Mouse (Mus musculus): ENCODE data around the gene Rarg.

GRCm38 (mm10) chr15:102230408-102231321, 26.7 kb downstream of the Rarg start:
- TF ChIP-seq POLR2A (IDR thresholded peaks at IDR 0.05; ENCODE audit: low read depth, low read length) (no peak), CTCF (conservative IDR thresholded peaks at IDR 0.05; ENCODE audit: insufficient read depth, insufficient read length, low read depth, low read length) (no peak)

Measured in kidney, adult 2 months (tissue).